Mouse (Mus musculus) thymus, adult 2 months (tissue): Measurements from ENCODE around the gene Bcl7a. TPM values are rescaled to one million over a fixed set of nuclear protein-coding genes. Genes with fewer than 3 reads are reported as not detected.
A peak's percentile ranks its signal among the peaks of the same experiment; 100 is the strongest.

Experiments used
- DNase-seq: peaks from one replicate; pipeline ENCODE4 v3.0.0; 2021
- H3K27ac ChIP-seq: fragments of 200-500 bp; 2 replicates; pipeline ENCODE4 v1.5.1; 2012; ENCODE audit warnings: low read length, control low read depth; ENCODE audit not compliant: control insufficient read depth, insufficient read depth
- H3K27me3 ChIP-seq: fragments of 200-500 bp; 2 replicates; pipeline ENCODE4 v1.6.1; 2012; ENCODE audit warnings: mild to moderate bottlenecking, low read length, moderate library complexity, mixed read lengths; ENCODE audit not compliant: control insufficient read depth, insufficient read depth
- H3K36me3 ChIP-seq: fragments of 200-500 bp; 2 replicates; pipeline ENCODE4 v1.6.1; 2012; ENCODE audit warnings: mild to moderate bottlenecking, low read length, moderate library complexity; ENCODE audit not compliant: control insufficient read depth, insufficient read depth
- H3K4me1 ChIP-seq: fragments of 200-500 bp; replicated peaks from 2 replicates; pipeline ENCODE4 v1.6.1; 2012; ENCODE audit warnings: low read length; ENCODE audit not compliant: control insufficient read depth, insufficient read depth
- H3K4me3 ChIP-seq: fragments of 200-500 bp; 2 replicates; pipeline ENCODE4 v1.5.1; 2012; ENCODE audit warnings: mild to moderate bottlenecking, low read length, control low read depth, moderate library complexity; ENCODE audit not compliant: control insufficient read depth, insufficient read depth
- CTCF ChIP-seq: fragments of 200-500 bp; IDR thresholded peaks from 2 replicates; pipeline ENCODE4 v1.5.1; 2012; ENCODE audit warnings: mild to moderate bottlenecking, control low read depth, low read length, moderate library complexity, borderline replicate concordance; ENCODE audit not compliant: control insufficient read depth, poor library complexity, insufficient read depth; ENCODE audit errors: extremely low read depth
- POLR2A ChIP-seq: fragments of 200-500 bp; IDR thresholded peaks from 2 replicates; pipeline ENCODE4 v1.6.1; 2012; ENCODE audit warnings: mild to moderate bottlenecking, low read length, control low read depth, moderate library complexity; ENCODE audit not compliant: control insufficient read depth, poor library complexity, insufficient read depth; ENCODE audit errors: extremely low read depth
- WGBS: fragments of 180-500 bp; shearing (Covaris S2); methylation state at CpG from one replicate; pipeline ENCODE4 v1.1.7; 2018; 5-methylcytosine and 5-hydroxymethylcytosine counted together
- polyA plus RNA-seq: library from polyadenylated mRNA; depleted of rRNA; stranded (reverse); fragments of >200 nt; gene quantifications from 2 replicates; pipeline ENCODE4 v1.2.3, GENCODE M21; 2012

Bcl7a gene
- polyA plus RNA-seq, 1 experiment = 29.4 TPM

DNA sequence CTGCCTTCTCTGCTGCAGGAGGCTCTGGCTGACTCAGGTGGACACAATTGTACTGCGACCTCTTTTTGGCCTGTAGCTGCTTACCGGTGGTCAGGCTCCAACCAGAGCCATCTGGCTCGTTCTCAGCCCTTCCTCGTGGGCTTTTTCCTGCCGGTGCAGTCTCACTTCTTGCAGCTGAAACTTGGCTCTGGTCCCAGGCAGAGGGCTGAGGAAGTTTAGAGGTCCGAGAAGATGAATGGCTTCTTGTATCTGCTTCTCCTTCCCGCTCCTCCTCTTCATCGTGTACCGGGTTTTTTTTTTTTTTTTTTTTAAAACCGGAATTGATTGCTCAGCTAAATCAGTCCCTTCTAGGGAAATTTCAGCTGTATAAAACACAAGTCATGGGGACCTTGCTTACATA, 32.9 kb downstream of the Bcl7a start:
- 6% methylated on average over 10 of the region's 10 CpGs for WGBS
- H3K4me1 ChIP-seq = peaks cover 11% of the 10 kb centered on the region
- H3K27ac ChIP-seq = no peak overlapping the region
- H3K27me3 ChIP-seq = no peaks in the 10 kb centered on the region
- H3K4me3 ChIP-seq = no peak overlapping the region
- H3K36me3 ChIP-seq = peaks cover 18% of the 10 kb centered on the region
- DNase-seq = peak; percentile 28
- no peak for TF ChIP-seq POLR2A
- TF ChIP-seq CTCF = no peak

DNA sequence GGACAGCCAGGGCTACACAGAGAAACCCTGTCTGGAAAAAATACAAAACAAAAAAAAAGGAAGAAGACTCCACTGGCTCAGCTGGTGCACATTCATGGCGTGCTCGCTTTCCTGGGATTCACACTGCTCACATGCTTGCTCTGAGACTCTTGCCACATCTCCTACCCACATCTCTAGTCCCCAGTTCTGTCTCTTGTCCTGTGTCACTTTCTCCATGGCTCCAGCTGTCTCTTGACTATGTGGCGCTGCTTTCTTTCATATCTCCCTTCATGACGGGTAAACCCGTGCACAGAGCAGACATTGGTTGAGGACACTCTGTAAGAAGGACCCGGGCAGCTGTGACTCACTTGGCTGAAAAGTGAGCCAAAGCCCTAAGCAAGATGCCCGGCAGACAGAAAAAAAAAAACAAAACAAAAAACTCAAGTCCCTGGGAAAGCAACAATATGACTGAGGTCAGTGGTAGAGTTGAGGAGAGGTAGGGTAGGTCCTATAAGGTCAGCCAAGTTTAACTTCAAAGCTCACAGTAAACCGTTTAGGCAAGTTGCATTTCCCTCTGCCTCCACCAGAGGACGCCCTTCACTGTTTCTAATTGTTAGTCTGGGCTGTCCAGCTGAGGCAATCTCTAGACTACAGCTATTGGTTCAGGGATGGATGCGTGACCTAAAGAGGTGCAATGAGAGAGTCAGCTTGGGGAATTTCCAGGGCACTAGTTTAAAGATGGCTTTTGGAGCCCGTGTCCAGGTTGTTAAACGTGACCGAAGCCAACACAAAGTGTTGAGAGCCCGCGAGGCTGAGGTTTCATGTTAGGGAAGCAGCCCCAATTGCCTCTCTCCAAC, 33.7 kb downstream of the Bcl7a start:
- Histone ChIP-seq H3K4me3 (no peak overlapping the region), H3K27me3 (no peaks in the 10 kb centered on the region), H3K36me3 (peaks cover 10% of the 10 kb centered on the region), H3K27ac (no peak overlapping the region), H3K4me1 (peaks cover 17% of the 10 kb centered on the region)
- TF ChIP-seq CTCF (no peak), POLR2A (no peak)
- 48% methylated on average over 15 of the region's 15 CpGs for WGBS
- DNase-seq = peak; percentile 77

DNA sequence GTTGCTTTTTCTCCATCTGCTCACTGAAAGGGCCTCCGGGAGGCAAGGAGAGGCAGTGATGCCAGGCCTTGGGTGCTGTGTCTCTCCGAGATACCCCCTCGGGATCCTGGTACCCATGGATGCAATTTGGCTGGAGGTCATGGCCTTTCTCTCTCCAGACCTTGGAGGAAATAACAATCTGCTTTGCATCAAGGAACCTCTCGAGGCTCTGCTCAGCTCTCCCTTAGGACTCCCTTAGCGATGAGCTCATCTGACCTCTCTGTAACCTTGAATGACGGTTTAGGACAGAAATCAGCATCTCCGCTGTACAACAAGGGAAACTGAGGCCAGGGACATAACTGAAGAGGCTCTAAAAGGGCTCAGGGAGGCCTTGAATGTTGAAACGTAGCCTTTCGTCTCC, 35.1 kb downstream of the Bcl7a start:
- DNase-seq = no peak
- TF ChIP-seq CTCF (no peak), POLR2A (no peak)
- Histone ChIP-seq H3K4me3 (no peak overlapping the region), H3K36me3 (peaks cover under 1% of the 10 kb centered on the region; the same call in 1 of the 2 replicates), H3K27me3 (no peaks in the 10 kb centered on the region), H3K27ac (no peak overlapping the region), H3K4me1 (peaks cover 17% of the 10 kb centered on the region)
- WGBS = 95% methylated on average over 9 of the region's 9 CpGs

DNA sequence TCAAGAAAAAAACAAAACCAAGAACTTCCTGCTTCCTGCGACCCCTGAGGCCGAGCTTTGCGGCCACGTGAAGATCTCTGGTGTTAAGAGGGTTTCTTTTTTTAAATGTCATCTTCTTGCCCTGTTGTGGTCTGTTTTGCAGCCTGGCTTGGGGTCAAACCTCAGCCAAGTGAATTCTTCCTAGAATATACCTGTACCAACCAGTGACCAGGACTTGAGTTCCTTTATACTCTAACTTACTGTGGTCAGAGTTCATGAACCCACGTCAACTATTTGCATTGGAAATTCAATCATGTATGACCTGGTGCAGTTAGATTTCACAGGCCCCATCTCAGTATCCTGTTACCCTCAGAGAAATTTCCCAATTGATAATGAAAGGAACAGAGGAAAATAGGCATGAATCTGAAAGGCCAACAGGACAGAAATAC, 35.9 kb downstream of the Bcl7a start:
- Histone ChIP-seq H3K4me1 (peaks cover 17% of the 10 kb centered on the region), H3K36me3 (no peaks in the 10 kb centered on the region), H3K27ac (no peak overlapping the region), H3K4me3 (no peak overlapping the region), H3K27me3 (no peaks in the 10 kb centered on the region)
- no peak for DNase-seq
- TF ChIP-seq POLR2A = no peak
- no peak for TF ChIP-seq CTCF
- 15% methylated on average over 5 of the region's 5 CpGs for WGBS

DNA sequence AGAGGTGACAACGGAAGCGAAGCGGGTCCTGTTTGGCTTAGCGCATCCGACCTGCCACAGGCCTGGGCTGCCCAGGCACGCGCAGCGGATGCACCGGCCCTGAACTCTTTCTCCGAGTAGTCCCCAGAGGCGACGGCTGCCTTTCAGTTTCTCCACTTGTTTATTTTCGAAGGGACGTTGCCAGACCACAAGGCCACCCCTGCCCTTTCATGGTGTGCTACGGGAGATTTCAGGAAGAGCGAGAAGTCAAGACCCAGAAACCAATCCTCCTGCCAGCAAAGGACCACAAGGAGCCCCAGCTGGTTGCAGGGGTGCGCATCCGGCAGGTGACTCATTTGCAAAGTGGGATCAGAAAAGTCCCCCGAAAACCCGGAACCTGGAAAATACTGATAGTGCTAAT, 38.3 kb downstream of the Bcl7a start:
- H3K4me1 ChIP-seq = peaks cover 17% of the 10 kb centered on the region
- no peaks in the 10 kb centered on the region for H3K27me3 ChIP-seq
- peak overlapping the region; percentile 29; the same call in 1 of the 2 replicates for H3K4me3 ChIP-seq
- TF ChIP-seq POLR2A (no peak), CTCF (no peak)
- H3K27ac ChIP-seq = no peak overlapping the region
- no peak for DNase-seq
- 11% methylated on average over 20 of the region's 20 CpGs for WGBS
- no peaks in the 10 kb centered on the region for H3K36me3 ChIP-seq

DNA sequence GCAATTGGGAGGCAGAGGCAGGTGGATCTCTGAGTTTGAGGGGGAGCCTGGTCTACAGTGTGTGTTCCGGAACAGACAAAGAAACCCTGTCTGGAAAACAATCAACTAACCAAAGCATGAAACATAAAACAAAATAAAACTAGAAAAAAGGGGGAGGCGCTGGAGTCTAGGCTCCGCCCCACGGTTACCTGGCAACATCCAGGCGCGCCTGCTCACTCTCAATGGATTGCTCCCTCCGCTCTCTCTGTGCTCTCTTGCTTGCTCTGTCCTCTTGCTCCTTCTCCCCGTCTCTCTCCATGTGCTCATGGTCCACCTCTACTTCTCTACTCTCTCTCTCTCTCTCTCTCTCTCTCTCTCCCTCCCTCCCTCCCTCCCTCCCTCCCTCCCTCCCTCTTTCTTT, 39.1 kb downstream of the Bcl7a start:
- H3K27ac ChIP-seq = no peak overlapping the region
- TF ChIP-seq CTCF = no peak
- peaks cover 17% of the 10 kb centered on the region for H3K4me1 ChIP-seq
- H3K27me3 ChIP-seq = no peaks in the 10 kb centered on the region
- DNase-seq = no peak
- H3K36me3 ChIP-seq = no peaks in the 10 kb centered on the region
- no peak overlapping the region for H3K4me3 ChIP-seq
- WGBS = 96% methylated on average over 8 of the region's 8 CpGs
